Mouse (Mus musculus): Measurements from ENCODE around the gene Sept10.

GRCm38 (mm10) chr10:59223890-59224289, 2.2 kb upstream of the Sept10 start:
- TF ChIP-seq CTCF (IDR thresholded peaks at IDR 0.05; ENCODE audit: borderline replicate concordance, insufficient read depth, low read length) (no peak), POLR2A (IDR thresholded peaks at IDR 0.05; ENCODE audit: low read depth, low read length) (no peak)

All from embryonic fibroblast, embryonic 13.5 days (primary cell).